Mouse (Mus musculus) cortical plate, adult 2 months (tissue): ENCODE measurements at regions not wholly inside any gene's neighbourhood (a gene's known extent, or its start where the extent isn't known, plus 50 kb on each side); places are given as distances from the start of the nearest gene placed in this dataset.
"Not testable (repeated sequence)": the region's sequence is repeated elsewhere in the genome, so short reads cannot be mapped to it uniquely, and the experiment has no call there.

ENCODE experiments used
- H3K27ac ChIP-seq: fragments of 200-500 bp; 2 replicates; pipeline ENCODE4 v1.5.1; 2012; ENCODE audit warnings: low read length, control low read depth, inconsistent platforms; ENCODE audit not compliant: insufficient read depth
- H3K4me1 ChIP-seq: fragments of 200-500 bp; 2 replicates; pipeline ENCODE4 v1.6.1; 2011; ENCODE audit warnings: low read length; ENCODE audit not compliant: control insufficient read depth, insufficient read depth
- H3K4me3 ChIP-seq: fragments of 200-500 bp; 2 replicates; pipeline ENCODE4 v1.5.1; 2011; ENCODE audit warnings: mild to moderate bottlenecking, low read length, control low read depth; ENCODE audit not compliant: insufficient read depth
- CTCF ChIP-seq: fragments of 200-500 bp; IDR thresholded peaks from 2 replicates; pipeline ENCODE4 v1.5.1; 2011; ENCODE audit warnings: mild to moderate bottlenecking, control low read depth, low read length; ENCODE audit not compliant: insufficient read depth; ENCODE audit errors: extremely low read depth
- POLR2A ChIP-seq: fragments of 200-500 bp; IDR thresholded peaks from 2 replicates; pipeline ENCODE4 v1.6.1; 2011; ENCODE audit warnings: mild to moderate bottlenecking, low read length, control low read depth; ENCODE audit not compliant: insufficient read depth; ENCODE audit errors: extremely low read depth

DNA sequence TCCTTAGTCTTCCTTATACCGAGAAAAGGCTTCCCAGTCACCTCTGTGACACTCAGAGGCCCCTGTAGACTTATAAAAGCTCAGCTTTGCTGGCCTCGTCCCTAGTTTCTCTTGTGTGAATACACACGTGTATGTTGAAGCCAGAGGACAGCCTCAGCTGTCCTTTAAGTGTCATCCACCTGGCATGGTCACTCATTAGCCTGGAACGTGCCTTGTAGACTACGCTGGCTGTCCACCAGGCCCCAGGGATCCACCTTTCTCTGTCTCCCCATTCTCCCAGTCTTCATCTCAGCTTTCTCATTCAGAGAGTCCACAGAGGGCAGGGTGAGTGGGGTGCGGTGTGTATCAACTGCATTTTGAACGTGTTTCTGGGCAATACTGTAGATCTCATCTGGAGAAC is 273.8 kb upstream of the Maf start:
- TF ChIP-seq POLR2A (no peak), CTCF (no peak)
- H3K4me1 ChIP-seq, result no peaks in the 10 kb centered on the region
- H3K27ac ChIP-seq, result no peak overlapping the region
- no peak overlapping the region for H3K4me3 ChIP-seq

DNA sequence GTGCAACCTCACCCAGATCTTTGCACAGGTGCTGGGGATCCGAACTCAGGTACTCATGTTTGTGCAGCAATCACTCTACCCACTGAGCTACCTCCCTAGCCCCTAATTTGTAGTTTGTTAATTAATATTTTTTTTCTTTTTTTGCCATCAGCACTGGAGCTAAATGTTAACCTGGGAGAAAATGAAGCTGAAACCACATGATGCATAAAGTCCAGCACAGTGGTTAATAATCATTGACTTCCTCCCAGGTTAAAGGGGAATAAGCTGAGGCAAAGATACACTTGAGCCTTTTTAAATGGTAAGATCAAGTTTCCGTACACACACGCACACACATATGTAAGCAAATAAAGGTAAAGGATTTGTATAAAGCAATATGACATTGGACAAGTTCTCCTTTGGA is 273.0 kb upstream of the Maf start:
- no peaks in the 10 kb centered on the region for H3K4me1 ChIP-seq
- no peak overlapping the region for H3K27ac ChIP-seq
- no peak overlapping the region for H3K4me3 ChIP-seq
- TF ChIP-seq CTCF, result no peak
- TF ChIP-seq POLR2A, result no peak

DNA sequence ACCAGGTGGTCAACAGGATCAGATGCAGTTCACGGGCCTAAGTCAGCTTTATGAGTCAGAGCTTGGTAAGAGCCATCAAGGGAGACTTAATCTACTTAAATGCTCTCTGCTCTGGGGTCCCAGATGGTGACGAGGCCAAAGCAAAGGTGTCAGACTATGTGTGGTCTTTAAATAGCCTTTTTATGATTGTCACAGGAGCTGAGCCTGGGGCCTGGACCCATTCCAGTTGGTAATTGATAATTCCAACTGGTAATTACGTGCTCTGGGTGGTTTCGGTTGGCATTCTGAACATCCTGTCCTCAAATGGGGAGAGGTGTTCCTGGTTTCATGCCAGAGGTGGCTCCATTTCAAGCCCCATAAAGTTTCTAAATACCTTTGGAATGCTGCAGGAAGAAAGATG is 269.6 kb upstream of the Maf start:
- no peak overlapping the region for H3K4me3 ChIP-seq
- H3K4me1 ChIP-seq, result no peaks in the 10 kb centered on the region
- no peak for TF ChIP-seq CTCF
- no peak for TF ChIP-seq POLR2A
- H3K27ac ChIP-seq, result no peak overlapping the region

DNA sequence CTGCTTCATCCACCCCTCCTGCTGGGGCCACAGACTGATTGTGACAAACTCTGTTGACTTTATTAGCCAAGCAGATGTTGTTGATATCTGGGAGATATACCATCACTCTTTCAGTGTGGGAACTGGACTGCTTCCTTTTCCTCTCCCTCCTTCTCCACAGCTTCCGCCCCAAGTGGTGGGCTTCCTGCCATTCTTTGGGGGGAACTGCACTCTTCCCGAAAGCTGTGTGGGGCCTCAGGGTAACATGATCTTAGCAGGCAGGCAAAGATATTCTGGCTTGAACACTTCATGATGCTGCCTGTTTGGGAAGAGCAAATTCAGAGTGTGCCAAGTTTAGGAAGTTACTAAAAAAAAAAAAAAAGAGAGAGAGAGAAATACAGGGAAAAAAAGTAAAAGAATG is 267.1 kb upstream of the Maf start:
- H3K4me3 ChIP-seq, result no peak overlapping the region
- no peak for TF ChIP-seq CTCF
- no peak for TF ChIP-seq POLR2A
- no peaks in the 10 kb centered on the region for H3K4me1 ChIP-seq
- no peak overlapping the region for H3K27ac ChIP-seq

DNA sequence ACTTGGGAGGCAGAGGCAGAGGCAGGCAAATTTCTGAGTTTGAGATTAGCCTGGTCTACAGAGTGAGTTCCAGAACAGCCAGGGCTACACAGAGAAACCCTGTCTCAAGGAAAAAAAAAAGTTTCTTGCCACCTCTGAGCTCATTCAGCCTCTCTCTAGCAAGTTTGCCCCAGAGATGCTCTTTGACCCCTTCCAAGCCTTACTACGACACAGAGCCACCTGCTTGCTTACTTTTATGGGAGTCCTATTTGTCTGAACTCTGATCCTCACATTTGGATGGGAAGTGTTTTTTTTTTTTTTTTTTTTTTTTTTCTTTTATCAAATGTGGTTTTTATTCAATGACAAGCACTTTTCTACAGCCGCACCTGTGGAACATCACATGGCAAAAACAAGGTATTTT is 263.8 kb upstream of the Maf start:
- not testable (repeated sequence) for H3K4me3 ChIP-seq, H3K27ac ChIP-seq, H3K4me1 ChIP-seq

DNA sequence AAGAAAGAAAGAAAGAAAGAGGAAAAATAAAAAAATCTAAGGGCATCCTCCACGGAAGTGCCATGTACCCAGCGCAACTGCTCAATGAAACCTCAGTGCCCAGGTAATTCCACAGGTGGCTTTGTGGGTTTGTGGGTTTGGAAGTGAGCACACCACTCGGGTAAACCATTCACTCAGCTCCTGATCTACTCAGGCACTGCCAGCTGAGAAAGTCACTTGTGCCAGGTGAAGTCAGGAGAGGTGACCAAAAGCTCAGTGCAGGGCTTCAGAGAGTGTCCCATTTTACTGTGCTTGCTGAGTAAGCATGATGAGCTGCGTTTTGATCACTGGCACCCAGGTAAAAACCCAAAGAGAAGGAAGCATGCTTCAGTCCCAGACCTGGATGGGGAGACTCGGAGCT is 260.5 kb upstream of the Maf start:
- no peaks in the 10 kb centered on the region for H3K4me1 ChIP-seq
- TF ChIP-seq POLR2A (no peak), CTCF (no peak)
- H3K4me3 ChIP-seq, result no peak overlapping the region
- no peak overlapping the region for H3K27ac ChIP-seq

DNA sequence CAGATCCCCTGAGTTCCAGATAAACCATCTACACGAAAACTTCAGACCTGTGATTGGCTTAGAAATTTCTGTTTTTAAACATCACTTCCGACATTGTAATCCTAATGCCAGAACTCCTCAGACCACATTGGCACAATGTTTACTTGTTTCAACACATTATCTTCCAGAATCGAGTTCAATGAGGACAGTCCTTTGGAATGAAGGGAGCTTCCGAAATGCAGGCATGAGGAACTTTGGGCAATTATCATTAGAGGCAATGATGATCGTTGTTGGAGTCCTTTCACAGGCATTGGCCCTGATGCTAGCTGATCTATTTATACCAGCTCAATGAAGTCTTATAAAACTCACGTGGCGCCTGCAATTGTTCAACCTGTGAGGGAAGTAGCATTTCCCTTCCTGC is 258.4 kb upstream of the Maf start:
- Histone ChIP-seq H3K4me1 (no peaks in the 10 kb centered on the region), H3K27ac (no peak overlapping the region), H3K4me3 (no peak overlapping the region)
- TF ChIP-seq POLR2A (no peak), CTCF (no peak)

DNA sequence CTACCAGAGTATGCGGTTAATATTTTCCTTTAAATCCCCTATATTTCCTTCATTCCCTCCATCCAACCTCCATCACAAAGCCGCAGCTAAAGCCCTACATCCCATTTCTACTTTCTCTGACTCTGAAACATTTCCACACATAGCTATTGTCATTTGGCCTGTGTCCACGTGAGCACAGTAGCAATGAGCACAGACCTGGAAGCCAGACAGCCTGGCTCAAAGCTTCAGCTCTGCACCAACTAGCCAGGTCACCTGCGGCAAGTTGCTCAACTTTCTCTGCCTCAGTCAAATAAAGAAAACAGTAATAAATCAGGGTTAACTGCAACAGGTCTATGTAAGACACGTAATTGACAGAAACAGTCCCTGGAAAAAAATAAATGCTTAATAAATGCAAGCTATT is 247.8 kb upstream of the Maf start:
- Histone ChIP-seq H3K4me3 (no peak overlapping the region), H3K4me1 (no peaks in the 10 kb centered on the region), H3K27ac (no peak overlapping the region)
- TF ChIP-seq POLR2A (no peak), CTCF (no peak)

DNA sequence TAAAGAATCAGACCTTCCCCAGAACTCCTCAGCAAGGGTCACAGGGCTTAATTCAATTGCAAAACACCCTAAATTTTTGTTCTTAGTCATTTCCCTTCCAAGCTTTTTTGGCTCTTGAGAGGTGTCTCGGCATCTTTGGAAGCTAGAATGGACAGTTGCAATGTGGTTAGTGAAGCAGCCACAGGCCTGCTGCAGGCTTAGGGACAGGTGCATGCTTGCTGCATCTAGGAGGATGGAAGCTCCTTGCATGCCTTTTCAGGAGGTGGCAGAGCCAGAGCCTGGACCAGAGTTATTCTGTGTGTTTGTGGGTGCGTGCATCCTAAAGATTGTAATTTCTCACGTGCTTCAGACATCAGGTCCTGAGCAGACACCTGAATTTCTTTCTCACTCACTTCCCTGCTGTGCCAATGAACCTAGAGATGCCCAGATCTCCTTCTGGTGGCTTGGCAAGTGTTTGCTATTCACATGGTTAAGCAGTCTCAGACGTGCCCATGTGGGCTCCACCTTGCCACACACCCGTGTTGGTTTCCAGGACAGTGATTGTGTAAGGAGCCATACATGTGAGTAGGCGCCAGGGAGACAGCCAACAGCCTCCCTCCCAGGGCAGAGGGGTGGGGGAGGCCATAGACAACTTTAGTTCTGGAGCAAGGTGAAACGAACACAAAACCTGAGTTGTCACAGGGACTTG is 246.3 kb upstream of the Maf start:
- Histone ChIP-seq H3K27ac (no peak overlapping the region), H3K4me1 (no peaks in the 10 kb centered on the region), H3K4me3 (no peak overlapping the region)
- TF ChIP-seq POLR2A (no peak), CTCF (no peak)

DNA sequence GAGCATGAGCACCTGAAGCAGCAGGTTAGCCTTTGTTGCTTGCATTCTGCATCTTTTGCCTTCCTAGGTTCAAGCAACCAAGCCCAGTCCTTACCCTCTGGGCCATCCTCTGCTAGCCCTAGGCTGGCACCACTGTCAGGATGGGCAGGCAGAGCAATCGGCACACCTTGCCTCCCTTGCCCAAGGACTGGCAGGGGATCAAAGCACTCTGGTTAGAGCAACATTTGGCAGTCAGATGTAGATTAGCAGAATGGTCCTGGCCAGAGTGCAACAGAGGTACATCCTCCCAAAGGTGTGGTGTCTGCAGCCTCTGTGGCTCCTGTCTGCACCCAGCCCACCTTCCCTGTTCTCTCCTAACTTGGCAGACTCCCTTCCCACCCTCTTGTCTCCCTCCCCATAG is 244.9 kb upstream of the Maf start:
- no peak overlapping the region for H3K4me3 ChIP-seq
- H3K27ac ChIP-seq, result no peak overlapping the region
- TF ChIP-seq POLR2A (no peak), CTCF (no peak)
- no peaks in the 10 kb centered on the region for H3K4me1 ChIP-seq

DNA sequence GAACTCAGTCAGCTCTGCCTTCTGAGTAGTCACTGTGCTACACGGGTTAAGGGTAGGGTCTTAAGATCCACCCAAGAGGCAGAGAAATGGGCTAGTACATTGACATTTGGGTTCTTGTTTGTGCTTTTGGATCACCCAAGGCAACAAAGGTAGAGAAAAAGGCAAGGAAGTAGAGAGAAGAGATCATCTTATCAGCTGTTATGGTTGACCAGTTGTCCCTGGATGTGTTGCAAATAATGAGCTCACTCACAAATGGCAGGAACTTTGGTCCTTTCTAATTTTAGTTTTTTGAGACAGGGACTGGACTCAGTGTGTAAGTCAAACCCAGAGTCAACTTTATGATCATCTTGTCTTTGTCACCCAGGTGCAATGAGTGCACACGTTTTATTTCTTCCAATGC is 241.3 kb upstream of the Maf start:
- Histone ChIP-seq H3K4me3 (no peak overlapping the region), H3K27ac (no peak overlapping the region)
- no peak for TF ChIP-seq CTCF
- no peak for TF ChIP-seq POLR2A

More for the DNA sequence above, 241.3 kb upstream of the Maf start:
- no peaks in the 10 kb centered on the region for H3K4me1 ChIP-seq
